Mouse (Mus musculus) midbrain, embryonic 10.5 days (tissue): ENCODE measurements at regions not wholly inside any gene's neighbourhood (a gene's known extent, or its start where the extent isn't known, plus 50 kb on each side); places are given as distances from the start of the nearest gene placed in this dataset.

Experiments used
- DNase-seq: peaks from one replicate; pipeline ENCODE4 v3.0.0-alpha.2; 2017; ENCODE audit warnings: low spot score
- H3K27ac ChIP-seq: fragments of 300-500 bp; sonication (generic); replicated peaks from 2 replicates; pipeline ENCODE4 v1.5.1; 2016; ENCODE audit warnings: mild to moderate bottlenecking
- H3K27me3 ChIP-seq: fragments of 300-500 bp; sonication (generic); 2 replicates; pipeline ENCODE4 v1.6.1; 2016; ENCODE audit warnings: low read depth, mild to moderate bottlenecking; ENCODE audit not compliant: poor library complexity, severe bottlenecking
- H3K36me3 ChIP-seq: fragments of 300-500 bp; sonication (generic); 2 replicates; pipeline ENCODE4 v1.6.1; 2016; ENCODE audit warnings: mild to moderate bottlenecking, moderate library complexity
- H3K4me1 ChIP-seq: fragments of 300-500 bp; sonication (generic); 2 replicates; pipeline ENCODE4 v1.6.1; 2016
- H3K4me3 ChIP-seq: fragments of 300-500 bp; sonication (generic); 2 replicates; pipeline ENCODE4 v1.5.1; 2016; ENCODE audit warnings: mild to moderate bottlenecking, moderate library complexity
- H3K9me3 ChIP-seq: fragments of 300-500 bp; sonication (generic); replicated peaks from 2 replicates; pipeline ENCODE4 v1.6.1; 2016; ENCODE audit warnings: mild to moderate bottlenecking
- WGBS: fragments of 180-500 bp; shearing (Covaris S2); methylation state at CpG from one replicate; pipeline ENCODE4 v1.1.7; 2016; 5-methylcytosine and 5-hydroxymethylcytosine counted together

DNA sequence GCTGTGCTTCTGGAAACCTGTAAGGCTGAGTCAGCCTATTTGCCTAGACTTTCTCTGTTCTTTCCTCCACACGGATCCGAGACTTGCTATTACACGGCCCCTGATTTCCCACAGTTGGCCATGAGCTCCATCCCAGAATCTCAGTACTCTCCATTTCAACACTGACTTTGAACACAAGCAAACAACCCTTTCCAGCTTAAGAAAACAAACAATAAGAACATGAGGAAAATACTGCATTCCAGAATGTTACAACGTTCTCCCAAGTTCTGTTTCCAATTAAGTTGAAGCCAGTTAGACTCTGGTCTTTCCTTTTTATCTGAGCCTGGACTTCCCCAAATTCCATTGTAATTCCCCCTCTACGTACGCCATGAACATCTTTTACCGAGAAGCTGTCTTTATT lies 206.4 kb upstream of the Rnd3 start:
- 79% methylated on average over 7 of the region's 7 CpGs for WGBS
- H3K36me3 ChIP-seq, result no peaks in the 10 kb centered on the region
- H3K9me3 ChIP-seq, result no peaks in the 10 kb centered on the region
- no peaks in the 10 kb centered on the region for H3K4me1 ChIP-seq
- H3K27me3 ChIP-seq, result no peaks in the 10 kb centered on the region
- no peak overlapping the region for H3K27ac ChIP-seq
- no peak overlapping the region for H3K4me3 ChIP-seq
- no peak for DNase-seq

DNA sequence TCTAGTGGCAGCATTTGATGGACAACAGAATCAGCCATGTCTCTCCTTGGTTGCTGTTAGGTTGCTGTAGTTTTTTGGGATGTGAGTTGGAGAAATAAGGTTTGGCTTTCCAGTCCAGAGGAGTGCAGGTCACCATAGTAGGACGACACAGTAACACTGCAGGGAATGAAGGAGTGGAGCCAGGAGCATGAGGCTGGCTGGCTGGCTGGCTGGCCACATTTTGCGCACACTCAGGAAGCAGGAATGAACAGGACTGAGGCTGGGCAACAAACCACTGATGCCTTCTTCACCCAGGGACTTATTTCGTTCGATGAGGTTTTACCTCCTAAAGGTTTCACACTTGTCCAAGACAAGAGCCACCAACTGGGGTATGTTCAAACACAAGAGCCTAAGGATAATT lies 205.9 kb upstream of the Rnd3 start:
- Histone ChIP-seq H3K4me3 (no peak overlapping the region), H3K27ac (no peak overlapping the region), H3K27me3 (no peaks in the 10 kb centered on the region), H3K9me3 (no peaks in the 10 kb centered on the region), H3K4me1 (no peaks in the 10 kb centered on the region), H3K36me3 (no peaks in the 10 kb centered on the region)
- DNase-seq, result no peak
- WGBS, result 87% methylated on average over 4 of the region's 4 CpGs

DNA sequence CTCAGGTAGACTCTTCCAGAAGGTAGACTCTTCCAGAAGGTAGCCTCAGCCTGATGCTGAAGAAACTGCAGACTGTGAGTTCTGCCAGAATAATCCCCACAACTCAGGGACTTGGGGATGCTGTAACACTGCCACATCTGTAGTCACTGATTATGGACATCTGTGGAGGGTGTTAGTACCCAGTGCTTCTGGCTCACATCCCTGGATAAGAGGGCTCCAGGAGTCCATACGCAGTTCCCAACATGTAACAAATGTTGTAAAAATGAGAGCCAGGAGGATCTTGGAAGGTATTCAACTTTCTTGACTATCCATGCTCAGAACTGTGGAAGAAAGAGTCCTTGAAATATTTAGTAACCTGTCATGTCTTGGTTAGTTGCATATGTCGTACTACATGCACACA lies 200.7 kb upstream of the Rnd3 start:
- Histone ChIP-seq H3K27ac (no peak overlapping the region), H3K4me3 (no peak overlapping the region), H3K27me3 (no peaks in the 10 kb centered on the region), H3K4me1 (no peaks in the 10 kb centered on the region), H3K9me3 (no peaks in the 10 kb centered on the region), H3K36me3 (no peaks in the 10 kb centered on the region)
- 86% methylated on average over 2 of the region's 2 CpGs for WGBS
- DNase-seq, result no peak

DNA sequence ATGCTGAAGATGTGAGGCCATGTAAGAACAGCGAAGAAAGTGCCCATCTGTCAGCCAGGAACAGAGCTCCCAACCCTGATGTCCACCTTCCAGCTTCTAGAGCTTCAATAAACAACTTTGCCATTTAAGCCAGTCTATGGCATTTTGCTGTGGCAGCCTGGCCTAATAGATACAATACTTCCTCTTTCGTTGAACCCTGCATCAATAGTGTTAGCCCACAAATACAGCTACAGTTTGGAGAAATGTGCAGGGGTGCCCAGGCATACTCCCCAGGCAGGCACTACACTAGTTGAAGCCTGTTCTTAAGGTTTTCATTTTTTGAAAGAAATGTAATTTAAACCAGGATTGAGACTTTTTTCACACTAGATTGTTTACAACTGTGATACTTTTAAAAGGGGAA lies 199.9 kb upstream of the Rnd3 start:
- no peaks in the 10 kb centered on the region for H3K36me3 ChIP-seq
- WGBS, result 85% methylated on average over 2 of the region's 2 CpGs
- no peaks in the 10 kb centered on the region for H3K4me1 ChIP-seq
- no peak overlapping the region for H3K4me3 ChIP-seq
- DNase-seq, result no peak
- no peaks in the 10 kb centered on the region for H3K27me3 ChIP-seq
- H3K27ac ChIP-seq, result no peak overlapping the region
- H3K9me3 ChIP-seq, result no peaks in the 10 kb centered on the region

DNA sequence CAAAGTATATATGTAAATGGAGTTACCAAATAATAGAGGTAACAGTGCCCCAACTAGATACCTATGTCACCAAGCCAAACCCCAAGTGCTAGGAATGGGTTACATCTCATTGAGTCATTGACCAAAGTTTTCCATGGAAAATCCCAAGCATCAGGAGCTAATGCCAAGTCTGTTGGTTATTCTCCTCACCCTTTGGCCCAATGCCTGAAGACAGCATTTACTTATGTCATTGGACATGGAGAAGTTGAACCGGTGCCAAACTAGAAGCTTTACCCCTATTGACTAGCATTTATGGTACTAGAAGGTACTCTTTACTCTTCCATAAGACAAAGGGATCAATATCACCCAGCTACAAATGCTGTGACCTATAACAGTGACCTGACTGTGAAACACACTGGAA lies 198.2 kb upstream of the Rnd3 start:
- Histone ChIP-seq H3K36me3 (no peaks in the 10 kb centered on the region), H3K4me3 (no peak overlapping the region), H3K4me1 (no peaks in the 10 kb centered on the region), H3K9me3 (no peaks in the 10 kb centered on the region), H3K27ac (no peak overlapping the region), H3K27me3 (no peaks in the 10 kb centered on the region)
- DNase-seq, result no peak
- WGBS, result 87% methylated on average over 1 of the region's 1 CpGs

DNA sequence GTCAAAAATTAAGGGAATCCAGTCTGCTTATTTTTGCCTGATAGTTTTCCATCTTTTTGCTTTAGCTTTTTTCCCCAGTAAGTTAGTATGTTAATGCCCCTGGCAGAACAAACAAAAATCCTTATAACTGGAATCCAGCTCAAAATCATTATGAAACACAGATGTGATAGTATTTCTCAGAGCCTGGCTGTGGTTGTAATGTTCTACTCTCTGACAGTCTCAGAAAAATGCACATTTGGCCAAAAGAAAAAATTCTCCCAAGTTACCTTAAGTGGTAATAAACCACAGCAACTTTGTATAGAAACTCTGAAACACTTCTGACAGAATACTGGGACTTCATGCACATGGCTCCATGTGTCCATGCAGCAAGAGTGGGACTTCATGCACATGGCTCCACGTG lies 193.5 kb upstream of the Rnd3 start:
- Histone ChIP-seq H3K9me3 (no peaks in the 10 kb centered on the region), H3K4me3 (no peak overlapping the region), H3K4me1 (no peaks in the 10 kb centered on the region), H3K27ac (no peak overlapping the region), H3K36me3 (no peaks in the 10 kb centered on the region), H3K27me3 (no peaks in the 10 kb centered on the region)
- DNase-seq, result no peak
- 78% methylated on average over 1 of the region's 1 CpGs for WGBS

DNA sequence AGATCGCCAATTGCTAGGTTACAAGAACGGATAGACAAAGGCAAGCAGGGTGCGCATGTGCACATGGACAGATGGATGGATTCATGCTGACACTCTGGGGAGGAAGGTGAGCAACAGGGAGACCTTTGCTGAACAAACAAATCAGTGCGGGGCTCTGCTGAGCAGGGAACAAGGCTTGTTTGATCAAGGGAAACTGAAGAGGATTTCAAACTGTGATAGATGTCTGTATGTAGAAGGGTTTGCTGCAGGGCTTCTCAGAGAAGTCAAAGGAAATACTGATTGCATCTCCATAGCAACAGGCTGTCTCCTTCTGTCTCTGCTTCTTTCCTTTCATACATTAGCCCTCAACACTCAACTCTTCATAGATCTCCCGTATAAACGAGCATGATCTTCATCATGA lies 185.5 kb upstream of the Rnd3 start:
- 0 out of 2 replicates have a peak overlapping the region, but pooled peaks have one; percentile 23 for H3K27ac ChIP-seq
- DNase-seq, result no peak
- H3K27me3 ChIP-seq, result no peaks in the 10 kb centered on the region
- H3K36me3 ChIP-seq, result no peaks in the 10 kb centered on the region
- H3K4me3 ChIP-seq, result no peak overlapping the region
- peaks cover 11% of the 10 kb centered on the region for H3K4me1 ChIP-seq
- no peaks in the 10 kb centered on the region for H3K9me3 ChIP-seq
- 58% methylated on average over 6 of the region's 6 CpGs for WGBS

DNA sequence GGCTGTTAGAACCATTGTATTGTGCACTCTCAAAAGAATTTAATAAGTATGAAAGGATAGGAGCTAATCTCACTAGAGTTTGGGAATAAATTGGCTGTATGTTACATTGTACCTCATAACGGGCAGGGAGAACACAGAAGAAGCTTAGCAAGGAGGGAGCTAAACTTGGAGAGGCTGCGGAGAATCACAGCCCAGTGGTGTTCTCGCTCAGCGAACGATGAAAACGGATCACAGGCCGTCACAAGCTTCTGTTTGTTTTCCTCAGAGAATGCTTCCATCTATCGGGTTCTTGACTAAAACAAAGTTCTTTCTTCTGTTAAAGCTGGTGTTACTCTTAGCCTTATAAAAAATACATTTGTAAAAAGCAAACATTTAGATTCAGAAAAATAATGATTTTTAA lies 178.2 kb upstream of the Rnd3 start:
- DNase-seq, result no peak
- no peak overlapping the region for H3K27ac ChIP-seq
- no peak overlapping the region for H3K4me3 ChIP-seq
- H3K36me3 ChIP-seq, result no peaks in the 10 kb centered on the region
- no peaks in the 10 kb centered on the region for H3K9me3 ChIP-seq
- WGBS, result 24% methylated on average over 8 of the region's 8 CpGs
- peaks cover 7% of the 10 kb centered on the region for H3K4me1 ChIP-seq
- H3K27me3 ChIP-seq, result no peaks in the 10 kb centered on the region

DNA sequence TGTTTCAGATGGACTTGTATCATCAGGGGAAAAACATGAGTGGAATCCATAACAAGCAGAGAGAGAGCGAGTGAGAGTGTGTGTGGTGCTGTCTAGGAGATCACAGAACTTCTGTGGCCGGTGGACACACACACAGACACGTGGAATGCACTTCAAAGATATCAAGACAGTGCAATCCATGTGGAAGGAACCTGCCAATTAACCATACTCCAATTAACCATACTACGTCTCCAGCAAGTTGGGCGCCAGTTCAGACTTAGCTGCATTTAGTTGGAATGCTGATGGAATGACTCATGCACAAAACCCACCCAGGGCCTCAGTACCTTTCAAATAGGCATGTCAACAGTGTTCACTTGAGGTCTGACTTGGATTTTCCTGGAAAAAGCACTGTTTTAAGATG lies 172.8 kb upstream of the Rnd3 start:
- no peaks in the 10 kb centered on the region for H3K36me3 ChIP-seq
- DNase-seq, result no peak
- no peak overlapping the region for H3K27ac ChIP-seq
- H3K9me3 ChIP-seq, result 0 out of 2 replicates have a peak, but pooled peaks cover 10% of the 10 kb centered on the region
- no peak overlapping the region for H3K4me3 ChIP-seq
- no peaks in the 10 kb centered on the region for H3K27me3 ChIP-seq
- peaks cover under 1% of the 10 kb centered on the region; the same call in 1 of the 2 replicates for H3K4me1 ChIP-seq
- WGBS, result 83% methylated on average over 5 of the region's 5 CpGs

DNA sequence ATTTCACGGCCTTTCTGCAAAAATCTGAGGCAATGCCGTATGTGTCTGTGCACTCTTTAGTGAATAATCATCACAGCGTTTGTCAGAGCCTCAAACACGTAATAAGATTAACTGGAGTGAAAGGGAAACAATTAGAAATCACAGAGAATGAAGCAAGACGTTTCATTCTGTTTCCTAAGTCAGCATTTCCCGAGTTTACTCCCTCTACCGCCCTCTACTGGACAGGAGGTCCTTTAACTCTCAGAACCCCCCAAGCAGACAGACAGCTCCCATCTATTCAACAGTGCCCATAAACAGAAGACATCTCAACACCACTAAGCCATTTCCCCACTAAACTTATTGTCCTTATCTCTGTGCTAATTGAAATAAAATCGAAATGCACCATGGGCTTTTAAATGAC lies 167.5 kb upstream of the Rnd3 start:
- Histone ChIP-seq H3K36me3 (no peaks in the 10 kb centered on the region), H3K27me3 (no peaks in the 10 kb centered on the region), H3K4me1 (no peaks in the 10 kb centered on the region), H3K9me3 (0 out of 2 replicates have a peak, but pooled peaks cover 10% of the 10 kb centered on the region), H3K4me3 (no peak overlapping the region), H3K27ac (no peak overlapping the region)
- no peak for DNase-seq
- WGBS, result 84% methylated on average over 8 of the region's 8 CpGs

DNA sequence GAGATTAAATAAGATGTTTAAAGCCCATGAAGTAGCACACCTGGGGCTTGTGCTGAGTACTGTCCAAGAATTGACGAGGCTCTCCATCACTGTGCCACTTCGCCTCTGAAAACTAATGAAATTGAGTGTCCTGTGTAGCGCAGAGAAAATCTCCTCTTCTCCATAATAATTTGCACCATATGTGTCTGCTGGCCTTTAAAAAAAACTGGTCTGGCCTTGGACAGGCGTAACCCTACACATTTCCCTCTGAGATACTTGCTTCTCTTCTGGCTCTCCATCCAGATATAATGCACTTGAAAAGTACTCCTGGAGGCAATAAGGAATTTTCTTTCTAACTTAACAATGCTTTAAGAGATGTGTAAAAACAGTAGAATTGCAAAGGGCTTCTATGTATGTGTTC lies 164.5 kb upstream of the Rnd3 start:
- no peaks in the 10 kb centered on the region for H3K4me1 ChIP-seq
- DNase-seq, result no peak
- no peaks in the 10 kb centered on the region for H3K36me3 ChIP-seq
- 0 out of 2 replicates have a peak, but pooled peaks cover 10% of the 10 kb centered on the region for H3K9me3 ChIP-seq
- no peaks in the 10 kb centered on the region for H3K27me3 ChIP-seq
- no peak overlapping the region for H3K4me3 ChIP-seq
- no peak overlapping the region for H3K27ac ChIP-seq
- WGBS, result 78% methylated on average over 4 of the region's 4 CpGs

DNA sequence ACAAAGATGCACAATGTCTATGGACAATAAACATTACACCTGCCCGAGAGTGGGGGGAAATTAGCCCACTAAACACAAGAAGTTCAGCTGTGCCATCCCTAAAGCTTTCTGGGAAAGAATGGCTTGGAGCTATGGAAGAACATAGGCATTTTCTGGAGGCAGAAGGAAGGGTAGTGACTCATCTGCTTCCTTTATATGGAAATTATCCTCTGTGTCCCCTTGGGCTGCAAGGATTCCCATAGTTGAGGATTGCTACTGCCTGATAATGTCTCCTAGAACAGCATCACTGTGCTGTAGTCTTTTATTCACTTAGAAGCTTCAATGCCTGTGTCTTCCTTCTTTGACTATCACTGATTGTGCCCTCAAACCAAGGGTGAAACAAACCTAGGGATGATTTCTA lies 157.3 kb upstream of the Rnd3 start:
- Histone ChIP-seq H3K4me3 (no peak overlapping the region), H3K27ac (no peak overlapping the region)
- WGBS, result 90% methylated on average over 1 of the region's 1 CpGs

DNA sequence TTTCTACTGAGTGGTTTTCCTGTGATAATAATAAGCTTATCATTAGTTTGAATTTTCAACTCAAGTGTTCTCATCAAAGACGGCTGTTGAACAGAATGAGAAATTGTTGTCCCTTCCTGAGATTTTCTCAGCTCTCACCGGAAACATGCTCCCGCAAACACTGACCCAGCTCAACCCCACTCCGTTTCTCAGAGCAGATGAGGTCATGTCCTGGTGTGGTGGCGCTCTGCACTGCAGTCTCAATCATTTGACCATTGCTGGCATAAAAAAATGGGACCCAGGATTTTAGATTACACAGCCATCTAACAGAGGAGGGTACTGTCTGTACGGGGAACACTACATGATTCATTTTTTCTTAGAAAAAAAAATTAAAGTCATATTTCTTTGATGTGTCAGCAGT lies 156.5 kb upstream of the Rnd3 start:
- Histone ChIP-seq H3K4me3 (no peak overlapping the region), H3K27ac (no peak overlapping the region), H3K36me3 (no peaks in the 10 kb centered on the region), H3K27me3 (no peaks in the 10 kb centered on the region), H3K4me1 (no peaks in the 10 kb centered on the region), H3K9me3 (no peaks in the 10 kb centered on the region)
- no peak for DNase-seq
- 81% methylated on average over 6 of the region's 6 CpGs for WGBS

More for the DNA sequence above, 157.3 kb upstream of the Rnd3 start:
- no peaks in the 10 kb centered on the region for H3K9me3 ChIP-seq
- no peaks in the 10 kb centered on the region for H3K4me1 ChIP-seq
- H3K27me3 ChIP-seq, result no peaks in the 10 kb centered on the region
- no peak for DNase-seq
- H3K36me3 ChIP-seq, result no peaks in the 10 kb centered on the region

DNA sequence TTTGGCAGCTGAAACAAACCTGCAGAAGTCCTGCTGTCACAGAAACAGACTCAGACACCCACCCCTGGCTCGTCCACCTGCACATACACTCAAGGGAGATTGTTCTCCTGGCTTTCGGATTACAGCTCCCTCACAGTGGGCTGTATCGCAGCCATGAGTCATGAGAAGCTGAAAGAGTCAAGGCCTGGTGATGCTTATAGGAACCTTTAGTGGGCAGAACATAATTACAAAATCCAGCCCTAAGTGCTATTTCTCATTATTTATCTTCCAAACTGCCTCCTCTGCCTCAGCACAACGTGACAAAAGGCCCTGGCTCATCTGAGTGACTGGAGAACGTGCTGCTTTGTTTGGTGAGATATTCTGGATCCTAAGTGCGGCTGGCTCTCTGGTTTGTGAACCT lies 155.8 kb upstream of the Rnd3 start:
- Histone ChIP-seq H3K4me1 (no peaks in the 10 kb centered on the region), H3K4me3 (no peak overlapping the region), H3K27ac (0 out of 2 replicates have a peak overlapping the region, but pooled peaks have one; percentile 17), H3K9me3 (no peaks in the 10 kb centered on the region), H3K27me3 (no peaks in the 10 kb centered on the region), H3K36me3 (no peaks in the 10 kb centered on the region)
- DNase-seq, result no peak
- WGBS, result 83% methylated on average over 6 of the region's 6 CpGs
